Mouse (Mus musculus) liver, embryonic 14.5 days (tissue): ENCODE measurements at regions not wholly inside any gene's neighbourhood (a gene's known extent, or its start where the extent isn't known, plus 50 kb on each side); places are given as distances from the start of the nearest gene placed in this dataset.

ENCODE experiments used
- CTCF ChIP-seq: IDR thresholded peaks from 2 replicates; pipeline ENCODE4 v1.5.1; 2016; ENCODE audit warnings: antibody characterized with exemption, low read depth, control low read depth
- EP300 ChIP-seq: IDR thresholded peaks from 2 replicates; pipeline ENCODE4 v1.6.1; 2016; ENCODE audit warnings: antibody characterized with exemption, low read depth

- TF ChIP-seq CTCF (no peak), EP300 (no peak)
Measured at GRCm38 (mm10) chr8:126804115-126804514, 141.5 kb downstream of the Tomm20 start.
